ENCODE assay signal across 8 mouse cellular contexts in genomic region chr5:74796421-74797067, GRCm38 (mm10).
DNase-seq lines count a peak whose midpoint lies in the region; ATAC-seq lines count a peak whose summit lies in the region.

No protein-coding gene starts in this region.

- no peak overlapping the region for H3K27ac ChIP-seq in forebrain, embryonic 13.5 days

- no peak overlapping the region for H3K4me2 ChIP-seq in forebrain, embryonic 13.5 days

- peaks cover 17% of the 10 kb centered on the region for H3K4me1 ChIP-seq in forebrain, embryonic 13.5 days

- no peak overlapping the region for H3K4me3 ChIP-seq in forebrain, embryonic 13.5 days

- no peaks in the 10 kb centered on the region for H3K36me3 ChIP-seq in forebrain, embryonic 13.5 days (ENCODE audit: poor library complexity, severe bottlenecking)

- DNase-seq in CD4-positive, CD25-positive, alpha-beta regulatory T cell, adult 2 months (ENCODE audit: low read depth, low spot score), result peak; percentile 29
- DNase-seq in ovary, postnatal 36 days (ENCODE audit: low spot score), result peak; percentile 32
- no peak for DNase-seq in ovary, adult 18-20 months (ENCODE audit: low spot score)
- DNase-seq in kidney, postnatal 14 days, result peak; percentile 54
- DNase-seq in lung, postnatal 10 days, result peak; percentile 73
- DNase-seq in testis, postnatal 14 days (ENCODE audit: low spot score), result peak; percentile 68

- no peaks in the 10 kb centered on the region for H3K9me3 ChIP-seq in forebrain, embryonic 13.5 days (replicated peaks)

- H3K27me3 ChIP-seq in forebrain, embryonic 13.5 days, result peaks cover 3% of the 10 kb centered on the region; the same call in 1 of the 2 replicates

- ATAC-seq in CD4-positive, CD25-positive, alpha-beta regulatory T cell, adult 4 months, result no peak
- peak; percentile 42; the same call in 1 of the 2 replicates for ATAC-seq in forebrain, embryonic 13.5 days

- H3K9ac ChIP-seq in forebrain, embryonic 13.5 days, result no peak overlapping the region

- 42% methylated on average over 8 of the region's 8 CpGs for WGBS in forebrain, embryonic 13.5 days
